Mouse (Mus musculus) embryo, embryonic 11 days (tissue): ENCODE results near the gene Olfr1380.
A peak's percentile ranks its signal among the peaks of the same experiment; 100 is the strongest.
"Not testable (repeated sequence)": the region's sequence is repeated elsewhere in the genome, so short reads cannot be mapped to it uniquely, and the experiment has no call there.

Experiments used
- DNase-seq: peaks from one replicate; pipeline ENCODE4 v3.0.0-alpha.2; 2015

The Olfr1380 gene

GRCm38 (mm10) chr11:49556578-49556977, at the start of gene Olfr1380:
Gene Olfr1380 (plus strand): TSS chr11:49556878.
- DNase-seq: not testable (repeated sequence)

DNA sequence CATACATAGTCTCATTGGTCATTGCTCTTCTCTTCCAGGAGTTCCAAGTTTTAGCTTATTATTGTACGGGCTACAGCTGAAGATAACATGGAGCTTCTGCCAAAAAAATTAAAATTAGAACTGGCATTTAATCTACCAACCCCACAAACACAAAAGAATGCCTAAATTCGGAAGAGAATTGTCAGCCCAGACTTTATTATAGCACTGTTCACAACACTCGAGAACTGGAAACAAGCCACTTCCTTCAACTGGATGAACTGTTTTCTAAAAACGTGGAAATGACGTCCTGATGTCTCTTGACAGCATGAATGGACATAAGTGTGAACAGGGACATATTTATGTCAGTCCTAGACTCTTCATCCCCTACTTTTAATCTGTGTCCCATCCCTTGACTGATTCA, 38.6 kb upstream of the Olfr1380 start:
- no peak for DNase-seq

DNA sequence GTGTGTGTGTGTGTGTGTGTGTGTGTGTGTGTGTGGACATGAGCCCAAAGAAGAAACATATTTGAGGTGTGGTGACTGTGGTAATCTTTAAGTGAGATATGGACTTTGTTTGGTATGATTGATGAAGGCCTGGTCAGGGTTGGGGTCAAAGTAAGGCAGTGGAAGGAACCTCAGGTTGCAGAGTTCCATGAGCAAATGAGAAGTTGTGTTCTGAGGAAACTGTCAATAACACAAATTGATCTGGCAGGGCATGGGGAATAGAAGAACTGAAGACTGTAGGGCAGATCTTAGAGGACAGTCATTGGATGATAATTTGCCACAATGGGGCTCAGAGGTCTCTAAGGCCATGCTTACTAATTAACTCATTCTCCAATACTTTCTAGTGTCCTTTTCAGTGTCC, 37.3 kb upstream of the Olfr1380 start, which contains the start of gene Olfr1383:
Olfr1383 (plus strand) TSS at position 301 of the 400 bp plus-strand sequence.
- DNase-seq: no peak

DNA sequence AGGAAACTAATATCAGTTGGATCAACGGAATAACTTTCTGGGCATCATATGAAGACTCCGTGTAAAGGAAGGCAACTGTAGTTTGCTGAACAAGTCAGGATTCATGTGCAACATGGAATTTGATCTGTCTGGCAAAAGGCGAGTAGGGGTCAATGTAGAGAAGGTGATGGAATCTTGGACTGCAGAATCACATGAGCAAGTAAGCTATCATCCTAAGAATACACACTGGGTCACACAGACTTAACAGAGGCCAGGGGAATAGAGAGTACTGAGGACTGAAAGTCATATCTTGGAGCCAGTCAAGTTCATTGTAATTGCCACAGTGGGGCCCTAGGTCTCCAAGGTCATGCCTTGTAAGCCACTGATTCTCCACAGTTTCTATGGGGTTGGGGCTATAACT, 28.7 kb upstream of the Olfr1380 start, which contains the start of gene Olfr1382:
Olfr1382 (plus strand) TSS at position 301 of the 400 bp plus-strand sequence.
- DNase-seq: no peak

GRCm38 (mm10) chr11:49532761-49533160, 23.9 kb upstream of the Olfr1380 start:
- DNase-seq: no peak

DNA sequence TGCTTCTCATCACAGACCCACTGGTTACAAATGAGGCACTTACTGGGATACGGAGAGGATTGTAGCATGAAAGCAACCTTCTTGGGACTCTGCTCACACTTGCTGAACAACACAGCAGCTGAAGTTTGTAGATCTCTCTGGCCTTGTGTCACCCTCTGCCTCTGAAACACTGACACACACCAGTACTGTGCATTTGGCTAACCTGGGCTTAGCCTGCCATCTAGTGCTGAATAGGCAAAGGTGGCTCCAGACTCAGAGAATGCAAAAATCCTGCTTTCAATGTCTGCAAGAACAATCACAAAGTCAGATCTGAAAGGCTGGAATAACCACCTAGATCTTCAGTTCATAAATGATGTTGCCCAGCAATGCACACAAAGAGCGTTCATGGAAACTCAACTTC, 20.0 kb upstream of the Olfr1380 start:
- peak; percentile 2 for DNase-seq

DNA sequence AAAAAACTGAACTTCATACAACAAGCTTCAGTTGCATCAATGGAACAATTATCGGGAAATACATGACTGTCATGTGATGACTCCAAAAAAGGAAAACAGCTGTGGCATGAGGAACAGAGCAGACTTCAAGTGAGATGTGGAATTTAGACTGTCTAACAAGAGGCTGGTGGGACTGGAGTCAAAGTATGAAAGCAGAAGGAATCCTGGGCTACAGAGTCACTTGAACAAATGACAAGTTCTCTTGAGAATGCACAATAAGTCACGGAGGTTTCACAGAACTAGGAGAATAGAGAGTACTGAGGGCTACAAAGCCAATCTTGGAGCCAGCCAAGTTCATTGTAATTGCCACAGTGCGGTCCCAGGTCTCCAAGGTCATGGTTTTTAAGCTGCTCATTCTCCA, 13.5 kb upstream of the Olfr1380 start, which contains the start of gene Olfr1381:
Olfr1381 (plus strand) TSS at position 301 of the 400 bp plus-strand sequence.
- DNase-seq: peak; percentile 1

- DNase-seq: peak; percentile 5
These were observed 2.6 kb upstream of the Olfr1380 start for GRCm38 (mm10) chr11:49554033-49554432.

GRCm38 (mm10) chr11:49575054-49575453, 18.4 kb downstream of the Olfr1380 start:
- DNase-seq: peak; percentile 38

DNA sequence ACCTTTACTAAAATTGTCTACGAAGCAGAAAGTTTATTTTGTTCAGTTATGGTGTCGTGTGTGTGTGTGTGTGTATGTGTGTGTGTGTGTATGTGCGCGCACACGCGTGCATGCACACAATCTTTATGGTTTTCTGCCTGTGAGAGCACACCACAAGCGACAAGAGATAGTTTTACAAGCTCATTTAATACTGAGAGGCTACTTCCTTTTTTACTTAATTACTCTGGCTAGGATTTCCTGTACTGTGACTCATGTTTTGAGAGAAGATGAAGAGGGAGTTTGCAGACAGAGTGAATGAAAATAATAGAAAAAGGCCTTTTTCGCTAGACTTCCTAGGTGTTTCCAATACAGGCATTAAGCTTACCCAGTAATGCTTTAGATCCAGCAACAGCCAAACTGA, 23.8 kb downstream of the Olfr1380 start:
- DNase-seq: not testable (repeated sequence)

DNA sequence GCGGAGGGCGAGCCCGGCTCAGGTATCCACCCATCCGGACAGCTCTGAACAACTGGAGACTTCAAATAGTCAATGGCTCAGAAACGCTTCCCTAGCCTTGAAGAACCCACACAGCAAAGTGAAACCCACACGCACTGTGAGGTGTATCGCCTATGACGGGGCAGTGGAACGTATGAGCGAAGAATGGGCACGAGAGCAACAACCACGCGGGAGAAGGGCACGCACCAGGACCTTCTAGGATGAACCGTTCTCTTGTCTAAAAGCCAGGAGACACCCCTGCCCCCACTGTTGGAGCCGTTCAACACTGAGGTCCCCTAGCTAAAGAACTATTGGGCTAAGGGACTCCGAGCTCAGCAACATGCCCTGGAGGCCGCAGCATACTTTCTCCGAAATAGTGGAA, 33.5 kb downstream of the Olfr1380 start:
- no peak for DNase-seq

GRCm38 (mm10) chr11:49597149-49597548, 40.5 kb downstream of the Olfr1380 start:
- not testable (repeated sequence) for DNase-seq

DNA sequence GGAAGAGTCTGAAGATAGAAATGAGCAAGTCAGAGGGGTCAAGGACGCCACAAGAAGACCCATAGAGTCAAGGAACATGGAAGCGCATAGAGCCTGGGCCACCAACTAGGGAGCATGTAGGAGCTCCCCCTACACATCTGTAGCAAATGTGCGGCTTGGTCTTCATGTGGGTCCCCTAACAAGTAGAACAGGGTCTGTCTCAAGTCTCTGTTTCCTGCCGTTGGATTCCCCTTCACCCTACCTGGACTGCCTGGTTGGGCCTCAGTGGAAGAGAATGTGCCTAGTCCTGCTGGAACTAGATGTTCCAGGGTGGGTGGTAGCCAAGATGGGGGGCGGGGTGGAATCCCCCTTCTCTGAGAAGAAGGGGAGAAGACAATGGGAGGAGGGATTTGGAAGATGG, 51.6 kb downstream of the Olfr1380 start:
- not testable (repeated sequence) for DNase-seq

DNA sequence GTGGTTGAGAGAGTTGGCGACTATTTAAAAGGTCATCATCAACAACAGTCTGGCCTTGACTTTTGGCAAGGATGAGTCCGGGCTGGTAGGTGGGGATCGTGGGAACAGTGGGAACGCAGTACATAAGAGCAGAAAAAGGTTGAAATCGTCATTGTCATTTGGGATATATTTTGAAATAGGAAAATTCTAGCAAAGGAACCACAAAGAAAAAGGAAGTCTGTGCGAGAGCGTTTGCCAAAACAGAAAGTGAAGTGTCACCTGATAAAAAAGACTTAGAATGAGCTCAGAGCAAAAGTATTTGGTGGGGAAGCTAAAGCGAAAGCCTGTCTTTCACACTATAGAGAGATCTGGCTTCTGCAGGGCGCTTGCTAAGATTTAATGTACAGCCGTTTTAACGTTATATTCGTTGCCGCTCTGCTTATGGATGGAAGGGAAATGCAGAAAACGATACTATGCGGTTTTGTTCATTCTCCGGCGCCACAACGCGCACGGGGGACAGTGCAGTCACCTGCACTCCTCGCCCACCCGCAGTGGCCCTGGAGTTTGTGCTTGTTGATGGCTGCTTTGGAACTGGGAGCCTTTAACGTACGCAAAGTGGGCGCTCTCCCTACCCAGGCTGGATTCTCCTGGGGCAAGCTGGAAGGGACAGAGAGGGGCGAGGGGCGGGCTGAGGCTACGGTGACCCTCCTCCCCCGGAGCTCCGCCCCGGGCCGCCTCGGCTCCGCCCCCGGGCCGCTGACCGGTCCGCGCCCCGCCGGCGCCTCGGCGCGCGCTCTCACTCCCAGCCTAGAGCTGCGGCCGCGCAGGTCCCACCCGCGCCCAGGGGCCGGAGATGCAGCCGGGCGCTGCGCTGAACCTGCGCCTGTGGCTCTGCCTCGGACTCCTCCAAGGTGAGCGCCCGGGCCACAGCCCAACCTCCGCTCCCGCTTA, 52.5 kb downstream of the Olfr1380 start, which contains the start of gene Flt4:
Flt4 (plus strand) TSS at position 326 of the 930 bp plus-strand sequence.
- peak; percentile 59 for DNase-seq

- DNase-seq: not testable (repeated sequence)
These were observed 53.5 kb downstream of the Olfr1380 start for GRCm38 (mm10) chr11:49609868-49610824.

DNA sequence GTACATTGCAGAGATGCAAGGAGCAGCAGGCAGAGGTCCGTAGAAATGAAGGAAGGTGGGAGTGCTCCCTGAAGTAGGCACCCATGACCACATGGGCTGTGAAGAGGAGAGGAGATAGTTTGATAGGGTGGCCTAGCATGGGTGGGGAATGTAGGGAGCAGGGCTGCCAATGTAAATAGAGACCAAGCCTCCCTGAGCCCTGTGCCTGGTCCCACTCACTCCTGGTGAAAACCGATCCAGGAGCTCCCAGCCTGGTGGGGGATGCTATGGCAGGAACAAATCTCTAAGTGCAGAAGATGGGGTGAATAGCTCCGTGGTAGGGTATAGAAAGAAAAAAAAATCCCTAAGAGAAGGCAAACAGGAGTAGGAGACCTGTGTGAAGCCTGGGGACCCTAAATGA, 54.7 kb downstream of the Olfr1380 start:
- DNase-seq: not testable (repeated sequence)

GRCm38 (mm10) chr11:49612154-49612553, 55.5 kb downstream of the Olfr1380 start:
- no peak for DNase-seq

DNA sequence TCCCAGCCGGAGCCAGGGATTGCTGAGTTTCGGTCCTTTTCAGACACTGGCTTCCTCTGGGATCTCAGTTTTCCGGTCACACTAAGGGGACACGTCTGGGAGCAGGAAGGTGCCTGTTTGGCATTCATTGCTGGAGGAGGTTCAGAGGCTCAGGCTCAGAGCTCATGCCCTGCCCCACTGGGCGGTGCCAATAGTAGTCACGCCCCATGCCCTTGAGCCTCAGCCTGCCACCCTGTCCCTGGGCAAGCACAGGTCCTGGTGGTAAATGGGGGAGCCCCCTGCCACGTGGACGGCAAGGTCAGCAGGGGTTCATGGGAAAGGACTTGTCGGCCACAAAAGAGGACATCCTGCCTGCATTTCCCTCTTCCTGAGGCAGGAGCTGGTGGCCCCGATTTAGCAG, 56.7 kb downstream of the Olfr1380 start:
- DNase-seq: peak; percentile 29
